Mouse (Mus musculus): ENCODE results near the gene Memo1. TPM values are rescaled to one million over a fixed set of nuclear protein-coding genes. Genes with fewer than 3 reads are reported as not detected.
"Not testable (repeated sequence)": the region's sequence is repeated elsewhere in the genome, so short reads cannot be mapped to it uniquely, and the experiment has no call there.

Gene Memo1
- polyA plus RNA-seq, 1 experiment from 2014 or later: 139 TPM

GRCm38 (mm10) chr17:74193463-74193862 lies 101.9 kb downstream of the Memo1 start:
- DNase-seq (ENCODE audit: low spot score) (no peak), ATAC-seq (replicated peaks; ENCODE audit: low FRiP score) (no peak)
- no peaks in the 10 kb centered on the region for H3K4me1 ChIP-seq (replicated peaks; ENCODE audit: control insufficient read depth, insufficient read depth, low read length)
- no peak overlapping the region for H3K27ac ChIP-seq (ENCODE audit: low read depth, low read length)
- H3K9ac ChIP-seq (ENCODE audit: low read depth, low read length): no peak overlapping the region
- WGBS: 73% methylated on average over 1 of the region's 1 CpGs
- no peak overlapping the region for H3K4me3 ChIP-seq (ENCODE audit: low read depth, low read length)
- H3K9me3 ChIP-seq (ENCODE audit: control insufficient read depth, low read length): no peaks in the 10 kb centered on the region
- H3K36me3 ChIP-seq (ENCODE audit: control insufficient read depth, insufficient read depth, low read length): 0 out of 2 replicates have a peak, but pooled peaks cover 2% of the 10 kb centered on the region
- no peak overlapping the region for H3K4me2 ChIP-seq
- no peaks in the 10 kb centered on the region for H3K27me3 ChIP-seq (replicated peaks; ENCODE audit: control insufficient read depth, insufficient read depth, low read length)

GRCm38 (mm10) chr17:74191446-74191845 lies 103.9 kb downstream of the Memo1 start:
- Histone ChIP-seq H3K27ac (ENCODE audit: low read depth, low read length) (no peak overlapping the region), H3K4me1 (replicated peaks; ENCODE audit: control insufficient read depth, insufficient read depth, low read length) (no peaks in the 10 kb centered on the region), H3K4me3 (ENCODE audit: low read depth, low read length) (no peak overlapping the region), H3K4me2 (no peak overlapping the region), H3K36me3 (ENCODE audit: control insufficient read depth, insufficient read depth, low read length) (0 out of 2 replicates have a peak, but pooled peaks cover 2% of the 10 kb centered on the region), H3K9ac (ENCODE audit: low read depth, low read length) (no peak overlapping the region), H3K9me3 (ENCODE audit: control insufficient read depth, low read length) (no peaks in the 10 kb centered on the region), H3K27me3 (replicated peaks; ENCODE audit: control insufficient read depth, insufficient read depth, low read length) (no peaks in the 10 kb centered on the region)
- WGBS: 72% methylated on average over 5 of the region's 5 CpGs
- ATAC-seq (replicated peaks; ENCODE audit: low FRiP score) (no peak), DNase-seq (ENCODE audit: low spot score) (no peak)

GRCm38 (mm10) chr17:74186197-74186596 lies 109.1 kb downstream of the Memo1 start:
- DNase-seq (ENCODE audit: low spot score) (no peak), ATAC-seq (replicated peaks; ENCODE audit: low FRiP score) (no peak; the same call in 1 of the 2 replicates)
- Histone ChIP-seq H3K9me3 (ENCODE audit: control insufficient read depth, low read length) (no peaks in the 10 kb centered on the region), H3K4me1 (replicated peaks; ENCODE audit: control insufficient read depth, insufficient read depth, low read length) (no peaks in the 10 kb centered on the region), H3K9ac (ENCODE audit: low read depth, low read length) (no peak overlapping the region), H3K36me3 (ENCODE audit: control insufficient read depth, insufficient read depth, low read length) (0 out of 2 replicates have a peak, but pooled peaks cover 2% of the 10 kb centered on the region), H3K4me3 (ENCODE audit: low read depth, low read length) (no peak overlapping the region), H3K27ac (ENCODE audit: low read depth, low read length) (no peak overlapping the region), H3K27me3 (replicated peaks; ENCODE audit: control insufficient read depth, insufficient read depth, low read length) (no peaks in the 10 kb centered on the region), H3K4me2 (no peak overlapping the region)
- WGBS: 73% methylated on average over 5 of the region's 5 CpGs

DNA sequence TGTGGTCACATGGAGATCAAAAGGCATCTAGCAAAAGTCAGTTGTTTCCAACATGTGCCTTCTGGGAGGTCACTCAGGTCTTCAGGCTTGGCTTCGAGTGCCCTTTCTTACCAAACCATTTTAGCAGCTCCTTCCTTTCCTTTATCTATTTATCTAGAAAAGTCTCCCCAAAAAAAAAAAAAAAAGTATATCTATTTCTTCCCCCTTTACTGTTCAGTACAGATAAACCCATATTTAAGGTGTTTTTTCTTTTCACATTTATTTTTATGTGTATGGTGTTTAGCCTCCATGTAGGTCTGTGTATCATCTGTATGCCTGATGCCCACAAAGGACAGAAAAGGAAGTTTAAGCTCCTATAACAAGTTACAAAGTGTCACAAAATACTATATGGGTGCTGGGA lies 110.6 kb downstream of the Memo1 start:
- DNase-seq (ENCODE audit: low spot score) (no peak), ATAC-seq (replicated peaks; ENCODE audit: low FRiP score) (no peak)
- Histone ChIP-seq H3K4me3 (ENCODE audit: low read depth, low read length) (no peak overlapping the region), H3K4me1 (replicated peaks; ENCODE audit: control insufficient read depth, insufficient read depth, low read length) (no peaks in the 10 kb centered on the region), H3K9me3 (ENCODE audit: control insufficient read depth, low read length) (no peaks in the 10 kb centered on the region), H3K9ac (ENCODE audit: low read depth, low read length) (no peak overlapping the region), H3K27ac (ENCODE audit: low read depth, low read length) (no peak overlapping the region), H3K27me3 (replicated peaks; ENCODE audit: control insufficient read depth, insufficient read depth, low read length) (no peaks in the 10 kb centered on the region), H3K36me3 (ENCODE audit: control insufficient read depth, insufficient read depth, low read length) (no peaks in the 10 kb centered on the region), H3K4me2 (no peak overlapping the region)
- WGBS: 70% methylated on average over 1 of the region's 1 CpGs

DNA sequence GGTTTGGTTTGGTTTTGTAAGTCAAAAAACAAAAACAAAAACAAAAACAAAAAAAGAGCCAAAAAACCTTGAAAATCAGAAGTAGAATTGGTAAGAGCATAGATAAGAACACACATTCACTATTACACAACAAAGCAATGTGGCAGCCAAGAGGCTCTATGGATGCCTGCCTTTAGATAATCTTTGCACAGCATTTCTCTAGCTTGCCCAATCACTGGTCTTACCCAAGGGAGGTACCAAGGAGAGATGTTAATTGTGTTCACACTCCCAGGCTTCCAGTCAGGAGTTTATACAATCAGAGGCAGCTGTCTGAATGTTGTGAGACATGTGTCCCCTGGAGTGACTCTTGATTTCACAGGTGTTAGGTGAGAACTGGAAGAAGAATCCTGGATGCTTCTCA lies 114.4 kb downstream of the Memo1 start:
- Histone ChIP-seq H3K27ac (ENCODE audit: low read depth, low read length) (no peak overlapping the region), H3K9ac (ENCODE audit: low read depth, low read length) (no peak overlapping the region), H3K4me3 (ENCODE audit: low read depth, low read length) (no peak overlapping the region), H3K27me3 (replicated peaks; ENCODE audit: control insufficient read depth, insufficient read depth, low read length) (no peaks in the 10 kb centered on the region), H3K36me3 (ENCODE audit: control insufficient read depth, insufficient read depth, low read length) (no peaks in the 10 kb centered on the region), H3K4me2 (no peak overlapping the region), H3K4me1 (replicated peaks; ENCODE audit: control insufficient read depth, insufficient read depth, low read length) (no peaks in the 10 kb centered on the region), H3K9me3 (ENCODE audit: control insufficient read depth, low read length) (no peaks in the 10 kb centered on the region)
- ATAC-seq (replicated peaks; ENCODE audit: low FRiP score) (no peak), DNase-seq (ENCODE audit: low spot score) (no peak)

- not testable (repeated sequence) for H3K4me2 ChIP-seq; H3K9me3 ChIP-seq (ENCODE audit: control insufficient read depth, low read length); H3K9ac ChIP-seq (ENCODE audit: low read depth, low read length); H3K27me3 ChIP-seq (replicated peaks; ENCODE audit: control insufficient read depth, insufficient read depth, low read length); H3K4me1 ChIP-seq (replicated peaks; ENCODE audit: control insufficient read depth, insufficient read depth, low read length); DNase-seq (ENCODE audit: low spot score); H3K27ac ChIP-seq (ENCODE audit: low read depth, low read length); H3K36me3 ChIP-seq (ENCODE audit: control insufficient read depth, insufficient read depth, low read length); H3K4me3 ChIP-seq (ENCODE audit: low read depth, low read length)
- WGBS: 70% methylated on average over 2 of the region's 2 CpGs
- 0 out of 2 replicates have a peak, but pooled peaks have one; percentile 47 for ATAC-seq (replicated peaks; ENCODE audit: low FRiP score)
Observed at GRCm38 (mm10) chr17:74179640-74180039, 115.7 kb downstream of the Memo1 start.

GRCm38 (mm10) chr17:74173726-74174125 lies 121.6 kb downstream of the Memo1 start:
- no peaks in the 10 kb centered on the region for H3K27me3 ChIP-seq (replicated peaks; ENCODE audit: control insufficient read depth, insufficient read depth, low read length)
- H3K9me3 ChIP-seq (ENCODE audit: control insufficient read depth, low read length): no peaks in the 10 kb centered on the region
- H3K4me3 ChIP-seq (ENCODE audit: low read depth, low read length): no peak overlapping the region
- ATAC-seq (replicated peaks; ENCODE audit: low FRiP score) (no peak), DNase-seq (ENCODE audit: low spot score) (no peak)
- no peak overlapping the region for H3K4me2 ChIP-seq
- no peak overlapping the region for H3K9ac ChIP-seq (ENCODE audit: low read depth, low read length)
- H3K27ac ChIP-seq (ENCODE audit: low read depth, low read length): no peak overlapping the region
- no peaks in the 10 kb centered on the region for H3K4me1 ChIP-seq (replicated peaks; ENCODE audit: control insufficient read depth, insufficient read depth, low read length)
- H3K36me3 ChIP-seq (ENCODE audit: control insufficient read depth, insufficient read depth, low read length): no peaks in the 10 kb centered on the region

DNA sequence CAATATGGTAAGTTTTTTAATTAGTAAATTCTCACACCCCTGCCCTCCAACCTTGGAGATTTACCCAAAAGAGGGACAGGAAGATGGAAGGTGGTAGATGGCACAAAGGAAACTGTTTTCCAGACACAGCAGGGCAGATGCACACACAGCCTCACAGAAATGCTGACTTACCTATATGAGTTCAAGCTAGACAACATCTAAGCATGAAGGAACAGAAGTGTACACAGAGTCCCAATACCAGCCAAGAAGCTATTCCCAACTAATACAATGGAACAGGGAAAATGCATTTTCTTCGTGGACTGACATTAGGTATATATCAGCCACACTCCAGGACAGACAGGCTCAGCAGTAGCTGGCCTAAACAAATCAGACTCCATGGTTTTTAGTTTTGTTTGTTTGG lies 122.5 kb downstream of the Memo1 start:
- no peak for ATAC-seq (replicated peaks; ENCODE audit: low FRiP score)
- Histone ChIP-seq H3K4me1 (replicated peaks; ENCODE audit: control insufficient read depth, insufficient read depth, low read length) (no peaks in the 10 kb centered on the region), H3K9ac (ENCODE audit: low read depth, low read length) (no peak overlapping the region), H3K9me3 (ENCODE audit: control insufficient read depth, low read length) (no peaks in the 10 kb centered on the region), H3K4me2 (no peak overlapping the region), H3K36me3 (ENCODE audit: control insufficient read depth, insufficient read depth, low read length) (no peaks in the 10 kb centered on the region), H3K27me3 (replicated peaks; ENCODE audit: control insufficient read depth, insufficient read depth, low read length) (no peaks in the 10 kb centered on the region), H3K4me3 (ENCODE audit: low read depth, low read length) (no peak overlapping the region), H3K27ac (ENCODE audit: low read depth, low read length) (no peak overlapping the region)
- 85% methylated on average over 1 of the region's 1 CpGs for WGBS
- DNase-seq (ENCODE audit: low spot score): no peak

DNA sequence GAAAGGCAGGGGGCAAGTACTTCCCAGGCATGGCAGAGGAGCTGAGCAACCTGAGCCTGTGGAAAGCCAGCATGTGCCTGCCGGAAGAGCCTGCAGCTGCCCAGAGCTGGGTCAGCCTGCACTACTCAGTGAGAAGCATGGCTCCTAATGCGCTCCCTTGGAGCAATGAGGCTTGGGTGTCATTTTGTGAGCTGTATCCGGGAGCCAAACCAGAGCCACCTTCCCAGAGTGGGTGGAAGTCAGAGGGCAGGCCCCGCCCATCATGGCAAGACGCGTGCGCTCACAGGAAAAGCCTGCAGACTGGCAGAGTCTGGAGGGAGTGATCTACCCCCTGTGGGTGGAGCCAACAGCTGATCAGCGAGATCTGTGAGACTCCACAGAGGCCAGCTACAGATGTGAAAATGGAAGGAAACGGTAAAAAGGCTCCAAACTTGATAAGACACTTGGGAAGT lies 135.9 kb downstream of the Memo1 start:
- DNase-seq (ENCODE audit: low spot score): peak; percentile 76
- Histone ChIP-seq H3K9ac (ENCODE audit: low read depth, low read length) (peak overlapping the region; percentile 56), H3K27me3 (replicated peaks; ENCODE audit: control insufficient read depth, insufficient read depth, low read length) (no peaks in the 10 kb centered on the region), H3K27ac (ENCODE audit: low read depth, low read length) (no peak overlapping the region), H3K4me1 (replicated peaks; ENCODE audit: control insufficient read depth, insufficient read depth, low read length) (no peaks in the 10 kb centered on the region), H3K9me3 (ENCODE audit: control insufficient read depth, low read length) (no peaks in the 10 kb centered on the region), H3K4me3 (ENCODE audit: low read depth, low read length) (peak overlapping the region; percentile 41), H3K36me3 (ENCODE audit: control insufficient read depth, insufficient read depth, low read length) (no peaks in the 10 kb centered on the region), H3K4me2 (peak overlapping the region; percentile 73)
- peak; percentile 99 for ATAC-seq (replicated peaks; ENCODE audit: low FRiP score)
- WGBS: 2% methylated on average over 9 of the region's 9 CpGs

All from liver, embryonic 11.5 days (tissue).